Mouse (Mus musculus) heart, postnatal 0 days (tissue): ENCODE results near the gene Lyrm1.

ENCODE experiments used
- CTCF ChIP-seq: IDR thresholded peaks from 2 replicates; pipeline ENCODE4 v1.5.1; 2016; ENCODE audit warnings: antibody characterized with exemption, control low read depth, low read depth
- EP300 ChIP-seq: IDR thresholded peaks from 2 replicates; pipeline ENCODE4 v1.6.1; 2016; ENCODE audit warnings: antibody characterized with exemption, low read depth

DNA sequence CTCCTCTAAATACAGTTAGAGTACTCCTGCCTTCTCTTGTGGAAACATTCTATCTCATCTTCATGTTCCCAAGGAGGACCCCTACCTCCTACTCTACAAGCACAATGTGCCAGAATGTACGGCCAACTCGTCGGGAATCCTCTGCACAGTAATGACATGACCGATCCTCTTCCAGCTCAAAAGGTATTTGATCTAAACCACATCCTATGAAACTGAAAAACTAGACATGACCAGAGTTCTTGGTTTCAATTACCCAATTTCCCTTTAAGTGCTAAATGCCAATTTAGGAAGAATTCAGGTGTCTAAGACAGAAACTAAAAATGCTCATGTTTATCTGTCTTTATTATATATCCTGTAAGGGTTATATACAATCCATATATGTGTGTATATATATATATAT is 23.5 kb upstream of the Lyrm1 start:
- TF ChIP-seq CTCF (no peak), EP300 (no peak)
